Mouse (Mus musculus) neural tube, embryonic 14.5 days (tissue): ENCODE data around the gene Brsk1. TPM values are rescaled to one million over a fixed set of nuclear protein-coding genes. Genes with fewer than 3 reads are reported as not detected.
A peak's percentile ranks its signal among the peaks of the same experiment; 100 is the strongest.

Experiments
- ATAC-seq: fragments of 200-750 bp; cut with Nextera tagmentation; 2 replicates; pipeline ENCODE4 v1.8.0; 2017; ENCODE audit warnings: low read depth, mild to moderate bottlenecking, moderate TSS enrichment, moderate library complexity
- H3K27ac ChIP-seq: fragments of 300-500 bp; sonication (generic); 2 replicates; pipeline ENCODE4 v1.5.1; 2014; ENCODE audit warnings: low read depth, mild to moderate bottlenecking, control low read depth, low read length, moderate library complexity, mixed read lengths
- H3K27me3 ChIP-seq: fragments of 300-500 bp; sonication (generic); 2 replicates; pipeline ENCODE4 v1.6.1; 2014; ENCODE audit warnings: low read length; ENCODE audit not compliant: control insufficient read depth, insufficient read depth
- H3K36me3 ChIP-seq: fragments of 300-500 bp; sonication (generic); 2 replicates; pipeline ENCODE4 v1.6.1; 2014; ENCODE audit warnings: low read length, mixed read lengths; ENCODE audit not compliant: control insufficient read depth, insufficient read depth
- H3K4me1 ChIP-seq: fragments of 300-500 bp; sonication (generic); 2 replicates; pipeline ENCODE4 v1.6.1; 2014; ENCODE audit warnings: low read length; ENCODE audit not compliant: control insufficient read depth, insufficient read depth
- H3K4me2 ChIP-seq: fragments of 300-500 bp; sonication (generic); 2 replicates; pipeline ENCODE4 v1.6.1; 2014; ENCODE audit warnings: mild to moderate bottlenecking, low read depth, low read length, control low read depth
- H3K4me3 ChIP-seq: fragments of 300-500 bp; sonication (generic); 2 replicates; pipeline ENCODE4 v1.5.1; 2014; ENCODE audit warnings: low read depth, low read length, control low read depth, mixed read lengths
- H3K9ac ChIP-seq: fragments of 300-500 bp; sonication (generic); replicated peaks from 2 replicates; pipeline ENCODE4 v1.6.1; 2014; ENCODE audit warnings: low read depth, mild to moderate bottlenecking, control low read depth, low read length, mixed read lengths
- H3K9me3 ChIP-seq: fragments of 300-500 bp; sonication (generic); 2 replicates; pipeline ENCODE4 v1.6.1; 2016; ENCODE audit warnings: low read length; ENCODE audit not compliant: control insufficient read depth
- WGBS: fragments of 180-500 bp; shearing (Covaris S2); extraction: QIAGEN DNeasy Blood & Tissue Kit; methylation state at CpG from one replicate; pipeline ENCODE4 v1.1.7; 2014; 5-methylcytosine and 5-hydroxymethylcytosine counted together
- polyA plus RNA-seq: library from polyadenylated mRNA; unstranded; fragments of >200 nt; fragmentation: Nextera tagmentation; extraction: Ambion mirVana; gene quantifications from 2 replicates; pipeline ENCODE4 v1.2.1, GENCODE M21; 2014

Brsk1 gene
- polyA plus RNA-seq, 1 experiment from 2014 or later, result 12.9 TPM

DNA sequence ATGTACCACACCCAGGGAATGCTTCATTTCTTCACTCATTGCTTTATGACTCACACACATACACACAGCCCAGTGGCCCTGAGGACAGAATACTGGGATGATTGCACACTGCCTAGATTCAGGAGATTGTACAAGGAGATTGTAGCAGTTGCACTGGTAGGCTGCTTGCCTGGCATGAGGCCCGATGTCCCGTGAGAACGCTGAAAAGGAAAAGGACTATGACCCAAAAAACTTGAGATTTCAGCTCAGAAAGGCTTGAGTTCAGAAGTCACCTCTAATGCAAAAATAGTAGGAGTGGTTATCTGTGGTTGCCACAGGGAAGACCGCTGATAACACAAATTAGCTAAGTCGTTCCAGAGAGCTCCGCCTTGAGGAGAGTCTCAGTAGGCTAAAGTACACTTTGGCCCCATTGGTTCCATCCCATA, 42.6 kb downstream of the Brsk1 start:
- Histone ChIP-seq H3K4me2 (no peak overlapping the region), H3K27ac (no peak overlapping the region), H3K4me3 (no peak overlapping the region), H3K9me3 (no peaks in the 10 kb centered on the region), H3K27me3 (no peaks in the 10 kb centered on the region), H3K4me1 (no peaks in the 10 kb centered on the region), H3K9ac (no peak overlapping the region), H3K36me3 (no peaks in the 10 kb centered on the region)
- WGBS, result 70% methylated on average over 6 of the region's 6 CpGs
- no peak for ATAC-seq

DNA sequence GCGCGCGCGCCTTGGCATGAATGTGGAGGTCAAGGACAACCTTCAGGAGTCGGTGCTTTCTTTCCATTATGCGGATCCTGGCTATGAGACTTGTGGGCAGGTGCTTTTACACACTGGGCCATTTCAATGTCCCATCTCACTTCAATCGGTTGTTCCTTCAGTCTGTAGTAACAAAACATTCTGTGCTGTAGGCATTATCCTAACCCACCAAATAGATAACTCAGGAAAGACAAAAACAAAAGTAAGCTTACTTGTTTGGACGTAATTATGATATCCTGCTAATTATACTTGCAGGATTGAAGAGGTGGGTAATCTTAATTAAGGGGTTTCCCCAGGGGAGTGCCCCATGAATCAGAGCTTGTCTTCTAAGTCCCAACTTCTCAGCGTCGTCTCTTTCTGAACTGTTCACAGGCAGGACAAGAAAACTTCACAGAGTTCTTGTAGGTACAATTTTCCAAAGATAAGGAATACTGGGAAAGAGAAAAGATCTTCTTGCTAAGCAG, 48.7 kb downstream of the Brsk1 start:
- Histone ChIP-seq H3K36me3 (no peaks in the 10 kb centered on the region), H3K27me3 (no peaks in the 10 kb centered on the region), H3K9ac (peak overlapping the region; percentile 28; the same call in 1 of the 2 replicates), H3K4me3 (peak overlapping the region; percentile 74), H3K27ac (peak overlapping the region; percentile 80), H3K4me1 (peaks cover 31% of the 10 kb centered on the region), H3K4me2 (peak overlapping the region; percentile 84), H3K9me3 (no peaks in the 10 kb centered on the region)
- 35% methylated on average over 10 of the region's 10 CpGs for WGBS
- no peak for ATAC-seq

DNA sequence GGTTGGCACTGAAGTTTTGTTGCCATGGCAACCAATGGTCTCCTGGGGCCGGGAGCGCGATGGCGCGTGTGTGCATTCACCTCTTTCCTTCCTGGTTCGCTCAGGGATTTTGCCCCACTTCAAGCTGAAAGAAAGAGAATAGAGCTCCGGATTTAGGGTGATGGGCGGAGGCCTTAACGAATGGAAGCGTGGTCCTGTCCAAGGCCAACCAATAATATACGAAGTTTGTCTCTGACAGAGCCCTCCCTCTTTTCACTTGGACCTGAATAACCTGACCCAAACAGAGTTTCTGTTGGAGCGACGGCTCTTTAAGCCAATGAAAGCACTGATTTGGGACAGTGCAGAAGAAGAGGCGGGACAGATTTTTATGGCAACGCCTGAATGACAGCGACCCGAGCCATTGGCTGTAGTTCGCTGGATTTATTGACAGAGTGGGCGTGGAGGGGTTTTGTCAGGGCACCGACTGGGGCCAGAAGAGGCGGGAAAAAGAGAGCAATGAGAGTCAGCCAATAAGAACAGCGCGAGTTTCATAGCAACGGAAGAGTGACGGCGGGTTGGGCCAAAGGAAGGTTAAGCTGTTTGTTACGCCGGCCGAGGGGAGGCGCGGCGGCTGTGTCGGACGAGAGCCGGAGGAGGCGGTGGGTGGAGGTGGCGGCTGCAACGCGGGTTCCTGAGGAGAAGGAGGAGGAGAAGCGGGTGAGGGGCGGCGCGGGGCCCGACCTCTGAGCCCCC, 49.3 kb downstream of the Brsk1 start, which contains the start of gene Kmt5c:
Kmt5c (plus strand) TSS at position 572 of the 732 bp plus-strand sequence.
- H3K27me3 ChIP-seq, result no peaks in the 10 kb centered on the region
- H3K4me2 ChIP-seq, result peak within 1 kb of the TSS; percentile 84
- H3K4me1 ChIP-seq, result peaks cover 31% of the 10 kb centered on the region
- H3K4me3 ChIP-seq, result peak within 1 kb of the TSS; percentile 74
- no peaks in the 10 kb centered on the region for H3K36me3 ChIP-seq
- no peaks in the 10 kb centered on the region for H3K9me3 ChIP-seq
- H3K9ac ChIP-seq, result peak within 1 kb of the TSS; percentile 87
- peak; percentile 97 for ATAC-seq
- peak within 1 kb of the TSS; percentile 91 for H3K27ac ChIP-seq
- WGBS, result 1% methylated on average over 37 of the region's 44 CpGs

DNA sequence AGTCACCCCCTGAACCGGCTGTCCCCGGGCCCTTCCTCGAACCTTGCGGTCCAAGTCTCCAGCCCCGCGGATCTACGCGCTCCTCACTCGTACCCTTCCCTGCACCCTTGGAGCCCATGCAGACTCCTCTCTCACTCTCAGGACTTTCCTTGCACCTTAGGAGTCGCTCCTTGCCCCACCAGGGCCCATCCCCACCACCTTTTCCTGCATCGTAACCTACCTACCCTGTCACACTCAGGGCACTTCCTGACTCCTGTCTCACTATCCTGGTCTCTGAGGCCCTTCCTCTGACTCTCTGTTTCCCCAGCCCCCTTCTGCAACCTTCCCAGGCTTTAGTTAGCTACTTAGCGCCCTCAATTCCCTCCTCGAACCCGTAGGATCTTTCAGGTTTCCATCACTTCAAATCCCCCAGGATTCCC, 49.9 kb downstream of the Brsk1 start:
- Histone ChIP-seq H3K27me3 (no peaks in the 10 kb centered on the region), H3K9me3 (no peaks in the 10 kb centered on the region), H3K4me3 (peak overlapping the region; percentile 74), H3K4me2 (peak overlapping the region; percentile 84), H3K4me1 (peaks cover 31% of the 10 kb centered on the region), H3K9ac (peak overlapping the region; percentile 87), H3K36me3 (no peaks in the 10 kb centered on the region), H3K27ac (peak overlapping the region; percentile 91)
- peak; percentile 53 for ATAC-seq
- WGBS, result 1% methylated on average over 14 of the region's 14 CpGs

DNA sequence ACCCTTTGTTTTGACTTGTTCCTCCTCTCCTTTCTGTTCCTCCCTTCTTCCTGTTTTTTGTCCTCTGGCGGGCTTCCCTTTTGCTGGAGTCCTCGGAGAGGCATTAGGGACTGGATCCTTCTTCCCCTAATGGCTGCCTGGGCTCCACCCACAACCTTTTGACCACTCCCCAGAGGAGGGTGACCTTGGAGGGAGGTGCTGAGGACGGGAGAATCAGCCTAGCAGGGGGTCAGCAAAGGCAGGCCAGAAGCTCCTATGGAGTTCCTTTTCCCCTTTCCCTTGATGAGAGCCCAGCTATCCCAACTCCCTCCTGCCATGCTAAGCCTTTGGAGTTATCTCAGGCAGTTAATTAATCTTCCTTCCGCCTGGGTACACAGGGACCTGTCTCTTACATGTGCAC, 50.7 kb downstream of the Brsk1 start:
- H3K27me3 ChIP-seq, result no peaks in the 10 kb centered on the region
- 0% methylated on average over 4 of the region's 4 CpGs for WGBS
- peak overlapping the region; percentile 87 for H3K9ac ChIP-seq
- peak overlapping the region; percentile 84 for H3K4me2 ChIP-seq
- peak overlapping the region; percentile 74 for H3K4me3 ChIP-seq
- peak overlapping the region; percentile 91 for H3K27ac ChIP-seq
- H3K4me1 ChIP-seq, result peaks cover 31% of the 10 kb centered on the region
- H3K36me3 ChIP-seq, result no peaks in the 10 kb centered on the region; the same call in 1 of the 2 replicates
- H3K9me3 ChIP-seq, result no peaks in the 10 kb centered on the region
- ATAC-seq, result no peak

DNA sequence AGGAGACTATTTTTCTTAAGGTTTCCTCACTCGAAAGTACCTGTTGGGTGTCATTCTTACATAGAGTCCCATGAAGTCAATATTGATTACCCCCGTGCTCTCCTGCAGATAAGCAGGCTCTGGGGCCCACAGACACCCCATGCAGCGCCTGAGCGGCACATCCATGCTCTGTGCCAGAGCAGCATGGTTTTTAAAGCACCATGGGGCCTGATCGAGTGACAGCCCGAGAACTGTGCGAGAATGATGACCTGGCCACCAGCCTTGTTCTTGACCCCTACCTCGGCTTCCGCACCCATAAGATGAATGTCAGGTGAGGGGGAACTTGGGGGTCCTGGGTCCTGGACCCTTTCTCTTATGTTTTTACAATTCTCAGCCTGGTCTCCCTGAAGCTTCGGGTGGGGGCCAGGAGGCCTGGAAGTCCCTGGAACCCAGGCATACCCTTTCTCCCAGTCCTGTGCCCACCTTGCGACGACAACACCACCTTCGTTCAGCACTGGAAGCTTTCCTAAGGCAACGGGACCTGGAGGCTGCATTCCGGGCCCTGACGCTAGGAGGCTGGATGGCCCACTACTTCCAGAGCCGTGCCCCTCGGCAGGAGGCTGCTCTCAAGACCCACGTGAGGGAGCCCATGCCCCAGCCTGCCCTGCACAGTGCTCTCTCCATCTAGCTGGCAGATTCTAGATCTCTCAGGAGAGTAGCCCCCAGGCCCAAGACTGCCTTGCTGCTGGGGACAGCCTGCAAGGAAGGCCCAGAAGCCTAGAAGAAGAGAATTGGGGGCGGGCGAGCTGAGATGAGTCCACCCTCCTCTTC, 51.5 kb downstream of the Brsk1 start:
- ATAC-seq, result no peak
- 81% methylated on average over 21 of the region's 21 CpGs for WGBS
- peaks cover 7% of the 10 kb centered on the region for H3K36me3 ChIP-seq

DNA sequence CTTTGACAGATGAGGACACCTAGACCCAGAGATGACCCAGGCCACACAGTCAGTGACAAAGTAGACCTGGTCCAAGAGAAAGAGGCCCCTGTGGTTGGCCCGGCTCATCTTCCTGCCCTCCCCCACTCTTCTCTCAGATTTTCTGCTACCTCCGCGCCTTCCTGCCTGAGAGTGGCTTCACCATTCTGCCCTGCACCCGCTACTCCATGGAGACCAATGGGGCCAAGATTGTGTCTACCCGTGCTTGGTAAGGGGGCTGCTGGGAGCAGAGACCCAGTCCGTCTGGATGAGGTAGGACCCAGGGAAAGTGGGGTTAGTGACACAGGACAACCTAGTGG, 52.0 kb downstream of the Brsk1 start:
- no peak overlapping the region; the same call in 1 of the 2 replicates for H3K4me3 ChIP-seq
- no peak overlapping the region for H3K27ac ChIP-seq
- H3K4me2 ChIP-seq, result 0 out of 2 replicates have a peak overlapping the region, but pooled peaks have one; percentile 84
- no peak overlapping the region for H3K9ac ChIP-seq
- H3K36me3 ChIP-seq, result peaks cover 7% of the 10 kb centered on the region
- ATAC-seq, result no peak
- H3K4me1 ChIP-seq, result peaks cover 31% of the 10 kb centered on the region
- no peaks in the 10 kb centered on the region for H3K27me3 ChIP-seq
- 96% methylated on average over 6 of the region's 6 CpGs for WGBS
- no peaks in the 10 kb centered on the region for H3K9me3 ChIP-seq

More for the DNA sequence above, 51.5 kb downstream of the Brsk1 start:
- peak overlapping the region; percentile 87; the same call in 1 of the 2 replicates for H3K9ac ChIP-seq
- no peak overlapping the region for H3K27ac ChIP-seq
- H3K4me1 ChIP-seq, result peaks cover 31% of the 10 kb centered on the region
- no peaks in the 10 kb centered on the region for H3K27me3 ChIP-seq
- peak overlapping the region; percentile 84 for H3K4me2 ChIP-seq
- peak overlapping the region; percentile 74; the same call in 1 of the 2 replicates for H3K4me3 ChIP-seq
- no peaks in the 10 kb centered on the region for H3K9me3 ChIP-seq

DNA sequence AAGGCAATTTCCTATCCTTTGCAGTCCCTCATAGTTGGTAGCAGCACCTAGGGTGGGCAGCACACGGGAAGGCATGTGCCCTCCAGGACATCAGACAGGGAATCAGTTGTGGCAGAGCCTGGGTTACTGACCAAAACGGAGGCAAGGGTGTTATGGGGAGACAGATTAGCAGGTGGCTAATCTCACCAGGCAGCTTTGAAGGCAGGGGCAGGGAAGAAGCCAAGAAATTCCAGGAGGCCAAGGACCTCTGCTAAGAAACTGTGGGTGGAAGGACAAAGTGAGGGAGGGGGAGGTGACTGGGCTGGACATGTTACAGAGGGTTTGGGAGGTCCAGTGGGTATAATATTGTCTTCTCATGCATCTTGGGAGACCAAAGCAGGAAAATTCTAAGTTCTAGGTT, 53.0 kb downstream of the Brsk1 start:
- no peak overlapping the region for H3K4me2 ChIP-seq
- no peak overlapping the region for H3K27ac ChIP-seq
- H3K36me3 ChIP-seq, result peaks cover 7% of the 10 kb centered on the region
- H3K27me3 ChIP-seq, result no peaks in the 10 kb centered on the region
- WGBS, result 88% methylated on average over 2 of the region's 2 CpGs
- no peak overlapping the region for H3K4me3 ChIP-seq
- no peak for ATAC-seq
- no peak overlapping the region for H3K9ac ChIP-seq
- H3K9me3 ChIP-seq, result no peaks in the 10 kb centered on the region
- H3K4me1 ChIP-seq, result peaks cover 30% of the 10 kb centered on the region

DNA sequence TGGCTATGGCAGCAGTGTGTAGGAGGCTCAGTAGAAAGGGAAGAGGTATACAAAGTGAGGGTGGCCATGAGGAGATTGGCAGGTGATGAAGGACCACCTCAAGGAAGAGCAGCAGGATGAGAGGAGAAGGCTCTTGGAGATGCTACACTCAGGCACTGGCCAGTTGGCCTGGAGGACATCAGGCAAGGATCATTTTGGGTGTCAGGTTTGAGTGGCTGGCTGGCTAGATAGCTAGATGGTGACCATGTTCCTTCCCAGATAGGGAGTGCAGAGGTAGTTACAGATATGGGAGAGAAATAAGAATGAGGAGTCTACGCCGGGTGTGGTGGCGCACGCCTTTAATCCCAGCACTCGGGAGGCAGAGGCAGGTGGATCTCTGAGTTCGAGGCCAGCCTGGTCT, 54.5 kb downstream of the Brsk1 start:
- ATAC-seq, result no peak
- H3K27ac ChIP-seq, result no peak overlapping the region
- H3K36me3 ChIP-seq, result peaks cover 7% of the 10 kb centered on the region
- no peaks in the 10 kb centered on the region for H3K27me3 ChIP-seq
- H3K4me1 ChIP-seq, result peaks cover 22% of the 10 kb centered on the region
- 96% methylated on average over 5 of the region's 6 CpGs for WGBS
- no peak overlapping the region for H3K4me2 ChIP-seq
- no peak overlapping the region for H3K4me3 ChIP-seq
- H3K9ac ChIP-seq, result no peak overlapping the region
- no peaks in the 10 kb centered on the region for H3K9me3 ChIP-seq
